Mouse (Mus musculus): ENCODE results near the gene Zfp668.
"Not testable (repeated sequence)": the region's sequence is repeated elsewhere in the genome, so short reads cannot be mapped to it uniquely, and the experiment has no call there.

Zfp668 gene

GRCm38 (mm10) chr7:127876467-127877348, at the start of gene Zfp668:
Gene Zfp668, minus strand, starts transcription at chr7:127876828.
- peak; percentile 89 to 92 for DNase-seq (ENCODE audit: low spot score in 2 of 2)

- no peak for DNase-seq (ENCODE audit: low spot score in 2 of 2)
These were observed 49.4 kb upstream of the Zfp668 start for GRCm38 (mm10) chr7:127926066-127926465.

GRCm38 (mm10) chr7:127925252-127925651, 48.6 kb upstream of the Zfp668 start:
- no peak for DNase-seq (ENCODE audit: low spot score in 2 of 2)

GRCm38 (mm10) chr7:127923714-127924113, 47.1 kb upstream of the Zfp668 start:
- no peak for DNase-seq (ENCODE audit: low spot score in 2 of 2)

- DNase-seq (ENCODE audit: low spot score in 2 of 2), result no peak
These were observed 46.0 kb upstream of the Zfp668 start for GRCm38 (mm10) chr7:127922451-127923275.

- DNase-seq (ENCODE audit: low spot score in 2 of 2), result peak in 1 of 2 experiments; percentile 62
These were observed 44.9 kb upstream of the Zfp668 start for GRCm38 (mm10) chr7:127921516-127921915.

- DNase-seq (ENCODE audit: low spot score in 2 of 2), result peak in 1 of 2 experiments; percentile 70
These were observed 42.7 kb upstream of the Zfp668 start for GRCm38 (mm10) chr7:127919290-127919689.

- DNase-seq (ENCODE audit: low spot score in 2 of 2), result peak; percentile 63 to 81
These were observed 41.6 kb upstream of the Zfp668 start for GRCm38 (mm10) chr7:127918203-127918602.

GRCm38 (mm10) chr7:127915293-127915692, 38.7 kb upstream of the Zfp668 start:
- DNase-seq (ENCODE audit: low spot score in 2 of 2), result no peak

- DNase-seq (ENCODE audit: low spot score in 2 of 2), result no peak
These were observed 36.3 kb upstream of the Zfp668 start for GRCm38 (mm10) chr7:127912938-127913337.

- peak; percentile 81 to 90 for DNase-seq (ENCODE audit: low spot score in 2 of 2)
These were observed 35.7 kb upstream of the Zfp668 start, which contains the start of gene Kat8 for GRCm38 (mm10) chr7:127912190-127912871. Gene Kat8, plus strand, starts transcription at chr7:127912516.

- DNase-seq (ENCODE audit: low spot score in 2 of 2), result no peak
These were observed 32.0 kb upstream of the Zfp668 start for GRCm38 (mm10) chr7:127908656-127909055.

GRCm38 (mm10) chr7:127907939-127908338, 31.3 kb upstream of the Zfp668 start:
- no peak for DNase-seq (ENCODE audit: low spot score in 2 of 2)

GRCm38 (mm10) chr7:127903971-127904796, 27.6 kb upstream of the Zfp668 start, which contains the start of gene Bckdk:
Gene Bckdk, plus strand, starts transcription at chr7:127904082.
- peak; percentile 65 to 82 for DNase-seq (ENCODE audit: low spot score in 2 of 2)

- no peak for DNase-seq (ENCODE audit: low spot score in 2 of 2)
These were observed 25.1 kb upstream of the Zfp668 start for GRCm38 (mm10) chr7:127901772-127902171.

- DNase-seq (ENCODE audit: low spot score in 2 of 2), result no peak
These were observed 23.4 kb upstream of the Zfp668 start for GRCm38 (mm10) chr7:127899997-127900396.

- peak in 1 of 2 experiments; percentile 57 for DNase-seq (ENCODE audit: low spot score in 2 of 2)
These were observed 21.7 kb upstream of the Zfp668 start for GRCm38 (mm10) chr7:127898179-127898956.

GRCm38 (mm10) chr7:127897542-127897941, 20.9 kb upstream of the Zfp668 start:
- no peak for DNase-seq (ENCODE audit: low spot score in 2 of 2)

- DNase-seq (ENCODE audit: low spot score in 2 of 2), result peak; percentile 75 to 90
These were observed 19.8 kb upstream of the Zfp668 start for GRCm38 (mm10) chr7:127896384-127896783.

GRCm38 (mm10) chr7:127895891-127896290, 19.3 kb upstream of the Zfp668 start:
- DNase-seq (ENCODE audit: low spot score in 2 of 2), result not testable (repeated sequence)

Data from spleen, postnatal 10 days (tissue).